Mouse (Mus musculus) limb, embryonic 14.5 days (tissue): ENCODE measurements around the gene 4930432K21Rik. TPM values are rescaled to one million over a fixed set of nuclear protein-coding genes. Genes with fewer than 3 reads are reported as not detected.

Source experiments
- ATAC-seq: fragments of 200-750 bp; cut with Nextera tagmentation; 2 replicates; pipeline ENCODE4 v1.8.0; 2017; ENCODE audit warnings: low read depth, moderate number of reproducible peaks, moderate TSS enrichment; ENCODE audit not compliant: low FRiP score
- DNase-seq: peaks from one replicate; pipeline ENCODE4 v3.0.0-alpha.2; 2015; ENCODE audit warnings: low spot score
- H3K27ac ChIP-seq: fragments of 300-500 bp; sonication (generic); replicated peaks from 2 replicates; pipeline ENCODE4 v1.5.1; 2014; ENCODE audit warnings: low read depth, mild to moderate bottlenecking, low read length, moderate library complexity, mixed read lengths
- H3K27me3 ChIP-seq: fragments of 300-500 bp; sonication (generic); 2 replicates; pipeline ENCODE4 v1.6.1; 2014; ENCODE audit warnings: low read length, mixed read lengths; ENCODE audit not compliant: control insufficient read depth, insufficient read depth
- H3K36me3 ChIP-seq: fragments of 300-500 bp; sonication (generic); 2 replicates; pipeline ENCODE4 v1.6.1; 2014; ENCODE audit warnings: mild to moderate bottlenecking, low read length, moderate library complexity, mixed read lengths; ENCODE audit not compliant: control insufficient read depth, insufficient read depth
- H3K4me1 ChIP-seq: fragments of 300-500 bp; sonication (generic); 2 replicates; pipeline ENCODE4 v1.6.1; 2014; ENCODE audit warnings: antibody characterized with exemption, low read length, mixed read lengths; ENCODE audit not compliant: control insufficient read depth, insufficient read depth
- H3K4me2 ChIP-seq: fragments of 300-500 bp; sonication (generic); replicated peaks from 2 replicates; pipeline ENCODE4 v1.6.1; 2014; ENCODE audit warnings: low read depth, mild to moderate bottlenecking, low read length, moderate library complexity; ENCODE audit not compliant: severe bottlenecking
- H3K4me3 ChIP-seq: fragments of 300-500 bp; sonication (generic); replicated peaks from 2 replicates; pipeline ENCODE4 v1.5.1; 2014; ENCODE audit warnings: low read length
- H3K9ac ChIP-seq: fragments of 300-500 bp; sonication (generic); 2 replicates; pipeline ENCODE4 v1.6.1; 2014; ENCODE audit warnings: mild to moderate bottlenecking, low read depth, low read length, moderate library complexity; ENCODE audit not compliant: severe bottlenecking
- H3K9me3 ChIP-seq: fragments of 300-500 bp; sonication (generic); 2 replicates; pipeline ENCODE4 v1.6.1; 2016; ENCODE audit warnings: low read length; ENCODE audit not compliant: control insufficient read depth
- POLR2A ChIP-seq: fragments of 200-500 bp; IDR thresholded peaks from 2 replicates; pipeline ENCODE4 v1.8.0; 2012; ENCODE audit warnings: inconsistent platforms, mild to moderate bottlenecking, moderate library complexity, borderline replicate concordance; ENCODE audit not compliant: insufficient read depth, insufficient read length; ENCODE audit errors: extremely low read depth
- WGBS: fragments of 180-500 bp; shearing (Covaris S2); extraction: QIAGEN DNeasy Blood & Tissue Kit; methylation state at CpG from one replicate; pipeline ENCODE4 v1.1.7; 2014; 5-methylcytosine and 5-hydroxymethylcytosine counted together
- polyA plus RNA-seq, 2 experiments: library from polyadenylated mRNA; depleted of rRNA in 1 of 2; stranded (reverse) in 1 of 2; unstranded in 1 of 2; fragments of >200 nt; fragmentation: Nextera tagmentation in 1 of 2; extraction: Ambion mirVana in 1 of 2; gene quantifications; 2 replicates each; pipeline versions ENCODE4 v1.2.1 to v1.2.3; 2012 to 2014

Gene 4930432K21Rik
- polyA plus RNA-seq, 2 experiments, result 0.72 to 1.7 TPM

- no peaks in the 10 kb centered on the region for H3K27me3 ChIP-seq
- H3K4me1 ChIP-seq, result peaks cover 14% of the 10 kb centered on the region; the same call in 1 of the 2 replicates
- no peaks in the 10 kb centered on the region for H3K9me3 ChIP-seq
- DNase-seq (no peak), ATAC-seq (no peak)
- no peak within 1 kb of the TSS for H3K4me2 ChIP-seq
- no peak within 1 kb of the TSS for H3K9ac ChIP-seq
- WGBS, result 51% methylated on average over 7 of the region's 9 CpGs
- no peaks in the 10 kb centered on the region for H3K36me3 ChIP-seq
- no peak within 1 kb of the TSS for H3K4me3 ChIP-seq
- no peak for TF ChIP-seq POLR2A
- H3K27ac ChIP-seq, result 0 out of 2 replicates have a peak within 1 kb of the TSS, but pooled peaks have one; percentile 5
Measured at GRCm38 (mm10) chr8:84125656-84126055, 22.2 kb upstream of the 4930432K21Rik start, which contains the start of gene Podnl1. Gene Podnl1, plus strand, starts transcription at chr8:84125989.

DNA sequence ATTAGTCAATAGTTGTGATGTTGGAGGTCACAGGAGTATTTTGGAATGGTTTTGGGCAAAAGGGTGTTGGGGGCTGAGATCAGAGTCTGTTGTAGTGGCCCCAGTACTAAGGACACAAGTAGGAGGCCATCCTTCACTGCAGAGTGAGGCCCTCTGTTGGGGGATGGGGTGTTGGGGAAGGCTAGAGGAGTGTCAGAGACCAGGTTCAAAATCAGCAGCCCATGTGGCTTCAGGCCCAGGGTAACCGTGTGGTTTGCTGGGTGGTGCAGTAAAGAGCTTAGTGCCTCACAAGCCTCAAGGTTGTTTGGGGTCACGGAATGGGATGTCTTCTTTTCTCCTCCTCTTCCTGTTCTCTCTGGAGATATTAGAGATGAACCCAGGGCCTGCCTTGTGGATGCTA is 21.1 kb upstream of the 4930432K21Rik start:
- H3K27me3 ChIP-seq, result no peaks in the 10 kb centered on the region
- H3K9me3 ChIP-seq, result no peaks in the 10 kb centered on the region
- peaks cover 16% of the 10 kb centered on the region; the same call in 1 of the 2 replicates for H3K4me1 ChIP-seq
- TF ChIP-seq POLR2A, result no peak
- peaks cover 2% of the 10 kb centered on the region for H3K36me3 ChIP-seq
- 0 out of 2 replicates have a peak overlapping the region, but pooled peaks have one; percentile 17 for H3K9ac ChIP-seq
- ATAC-seq (no peak), DNase-seq (no peak)
- no peak overlapping the region for H3K4me2 ChIP-seq
- H3K27ac ChIP-seq, result 0 out of 2 replicates have a peak overlapping the region, but pooled peaks have one; percentile 5
- no peak overlapping the region for H3K4me3 ChIP-seq
- WGBS, result 69% methylated on average over 2 of the region's 2 CpGs

DNA sequence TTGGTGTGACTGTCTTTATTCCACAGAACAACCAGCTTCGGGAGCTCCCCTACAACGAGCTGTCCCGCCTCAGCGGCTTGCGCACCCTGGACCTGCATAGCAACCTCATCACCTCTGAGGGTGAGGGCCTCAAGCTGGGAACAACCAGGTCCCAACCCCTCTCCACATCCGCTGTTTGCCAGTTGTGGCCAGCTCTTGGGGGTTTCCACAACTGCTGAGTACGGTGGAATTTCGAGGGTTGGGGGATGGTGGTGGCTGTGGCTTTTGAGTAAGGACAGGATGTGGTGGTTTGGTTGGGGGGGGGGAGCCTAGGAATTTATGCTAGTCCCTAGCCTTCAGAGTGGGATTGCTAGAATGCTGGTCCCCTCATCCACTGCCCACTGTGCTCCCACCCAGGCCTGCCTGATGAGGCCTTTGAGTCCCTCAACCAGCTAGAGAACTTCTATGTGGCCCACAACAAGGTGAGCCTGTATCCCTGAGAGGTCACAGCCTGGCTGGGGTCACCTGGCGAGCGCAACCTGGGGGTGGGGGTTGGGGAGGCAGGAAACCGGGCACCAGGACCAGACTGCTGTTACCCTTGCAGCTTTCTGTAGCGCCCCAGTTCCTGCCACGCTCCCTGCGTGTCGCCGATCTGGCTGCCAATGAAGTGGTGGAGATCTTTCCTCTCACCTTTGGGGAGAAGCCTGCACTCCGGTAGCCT is 20.5 kb upstream of the 4930432K21Rik start:
- Histone ChIP-seq H3K9me3 (no peaks in the 10 kb centered on the region), H3K4me2 (peak overlapping the region; percentile 25; the same call in 1 of the 2 replicates), H3K27ac (peak overlapping the region; percentile 70), H3K4me3 (no peak overlapping the region; the same call in 1 of the 2 replicates), H3K9ac (0 out of 2 replicates have a peak overlapping the region, but pooled peaks have one; percentile 17), H3K4me1 (peaks cover 16% of the 10 kb centered on the region; the same call in 1 of the 2 replicates), H3K36me3 (peaks cover 8% of the 10 kb centered on the region), H3K27me3 (no peaks in the 10 kb centered on the region)
- DNase-seq (no peak), ATAC-seq (peak; percentile 46; the same call in 1 of the 2 replicates)
- WGBS, result 52% methylated on average over 17 of the region's 17 CpGs
- TF ChIP-seq POLR2A, result no peak

GRCm38 (mm10) chr8:84128277-84128676 is 19.5 kb upstream of the 4930432K21Rik start:
- no peaks in the 10 kb centered on the region for H3K9me3 ChIP-seq
- H3K27ac ChIP-seq, result no peak overlapping the region
- no peak overlapping the region for H3K9ac ChIP-seq
- TF ChIP-seq POLR2A, result no peak
- H3K4me1 ChIP-seq, result peaks cover 16% of the 10 kb centered on the region; the same call in 1 of the 2 replicates
- WGBS, result 57% methylated on average over 8 of the region's 8 CpGs
- peaks cover 17% of the 10 kb centered on the region for H3K36me3 ChIP-seq
- no peaks in the 10 kb centered on the region for H3K27me3 ChIP-seq
- DNase-seq (no peak), ATAC-seq (no peak)
- no peak overlapping the region for H3K4me3 ChIP-seq
- peak overlapping the region; percentile 25; the same call in 1 of the 2 replicates for H3K4me2 ChIP-seq

DNA sequence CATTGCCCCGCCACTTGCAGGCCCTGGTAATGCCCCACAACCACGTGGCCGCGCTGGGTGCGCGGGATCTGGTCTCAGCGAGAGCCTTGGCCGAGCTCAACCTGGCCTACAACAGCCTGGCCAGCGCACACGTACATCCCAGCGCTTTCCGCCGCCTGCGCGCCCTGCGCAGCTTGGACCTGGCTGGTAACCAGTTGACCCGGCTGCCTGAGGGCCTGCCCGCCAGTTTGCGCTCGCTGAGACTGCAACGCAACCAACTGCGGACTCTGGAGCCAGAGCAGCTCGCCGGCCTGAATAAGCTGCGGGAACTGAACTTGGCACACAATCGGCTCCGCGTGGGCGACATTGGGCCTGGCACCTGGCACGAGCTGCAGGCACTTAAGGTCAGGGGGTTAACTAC is 17.0 kb upstream of the 4930432K21Rik start:
- TF ChIP-seq POLR2A, result no peak
- no peaks in the 10 kb centered on the region for H3K27me3 ChIP-seq
- H3K36me3 ChIP-seq, result peaks cover 43% of the 10 kb centered on the region
- peaks cover 16% of the 10 kb centered on the region; the same call in 1 of the 2 replicates for H3K4me1 ChIP-seq
- 48% methylated on average over 30 of the region's 30 CpGs for WGBS
- H3K4me3 ChIP-seq, result no peak overlapping the region
- H3K9me3 ChIP-seq, result no peaks in the 10 kb centered on the region
- H3K9ac ChIP-seq, result 0 out of 2 replicates have a peak overlapping the region, but pooled peaks have one; percentile 21
- H3K27ac ChIP-seq, result no peak overlapping the region
- DNase-seq, result no peak
- no peak for ATAC-seq
- H3K4me2 ChIP-seq, result no peak overlapping the region
